Mouse (Mus musculus) cerebellum, adult 2 months (tissue): ENCODE results near the gene Slc39a11.

ENCODE experiments used
- CTCF ChIP-seq: fragments of 200-500 bp; IDR thresholded peaks from 2 replicates; pipeline ENCODE4 v1.5.1; 2011; ENCODE audit warnings: low read depth, mild to moderate bottlenecking, control low read depth, low read length, moderate library complexity, borderline replicate concordance; ENCODE audit not compliant: insufficient read depth
- POLR2A ChIP-seq: fragments of 200-500 bp; IDR thresholded peaks from 2 replicates; pipeline ENCODE4 v1.6.1; 2011; ENCODE audit warnings: low read length, control low read depth, borderline replicate concordance; ENCODE audit not compliant: insufficient read depth

- TF ChIP-seq CTCF, result no peak
- no peak for TF ChIP-seq POLR2A
These were observed 136.9 kb downstream of the Slc39a11 start for GRCm38 (mm10) chr11:113512976-113513375.
